Mouse (Mus musculus): Measurements from ENCODE around the gene Etv6. TPM values are rescaled to one million over a fixed set of nuclear protein-coding genes. Genes with fewer than 3 reads are reported as not detected.

Etv6 gene
- polyA plus RNA-seq, 1 experiment = 20.9 TPM

- TF ChIP-seq POLR2A (IDR thresholded peaks at IDR 0.05; ENCODE audit: borderline replicate concordance, extremely low read depth, low read depth, low read length) (no peak), CTCF (IDR thresholded peaks at IDR 0.05; ENCODE audit: insufficient read depth, low read length) (no peak)
- no peak for DNase-seq
- 86% methylated on average over 10 of the region's 10 CpGs for WGBS
- Histone ChIP-seq H3K4me3 (replicated peaks; ENCODE audit: extremely low read depth, low read depth, low read length) (no peak overlapping the region), H3K4me1 (ENCODE audit: control insufficient read depth, insufficient read depth, low read length) (peaks cover 3% of the 10 kb centered on the region; the same call in 1 of the 2 replicates)
Measured at GRCm38 (mm10) chr6:134053146-134053545, 17.6 kb downstream of the Etv6 start.

DNA sequence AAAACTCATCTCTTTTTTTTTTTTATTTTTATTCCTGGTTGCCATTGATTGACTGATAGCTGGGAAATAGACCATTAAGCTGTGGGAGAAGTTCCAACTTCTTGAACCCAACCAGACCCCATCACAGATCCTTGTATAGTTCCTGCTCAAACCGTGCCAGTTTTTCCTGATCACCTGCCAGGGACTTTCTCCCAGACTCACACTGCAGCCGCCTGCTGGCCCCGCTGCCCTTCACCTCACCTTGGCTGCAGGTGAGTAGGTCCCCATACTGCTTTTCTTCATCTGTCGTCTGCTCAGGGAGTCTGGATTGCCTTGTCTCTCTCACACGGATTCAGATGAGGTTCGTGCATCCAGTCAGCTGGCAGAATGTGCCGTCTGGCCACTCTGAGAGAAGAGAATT, 18.1 kb downstream of the Etv6 start:
- H3K4me3 ChIP-seq (replicated peaks; ENCODE audit: extremely low read depth, low read depth, low read length) = no peak overlapping the region
- TF ChIP-seq CTCF (IDR thresholded peaks at IDR 0.05; ENCODE audit: insufficient read depth, low read length) (no peak), POLR2A (IDR thresholded peaks at IDR 0.05; ENCODE audit: borderline replicate concordance, extremely low read depth, low read depth, low read length) (no peak)
- 50% methylated on average over 7 of the region's 7 CpGs for WGBS
- DNase-seq = no peak
- peaks cover 3% of the 10 kb centered on the region; the same call in 1 of the 2 replicates for H3K4me1 ChIP-seq (ENCODE audit: control insufficient read depth, insufficient read depth, low read length)

GRCm38 (mm10) chr6:134055588-134055987, 20.1 kb downstream of the Etv6 start:
- no peak overlapping the region for H3K4me3 ChIP-seq (replicated peaks; ENCODE audit: extremely low read depth, low read depth, low read length)
- H3K4me1 ChIP-seq (ENCODE audit: control insufficient read depth, insufficient read depth, low read length) = peaks cover 6% of the 10 kb centered on the region; the same call in 1 of the 2 replicates
- WGBS = 62% methylated on average over 7 of the region's 7 CpGs
- no peak for DNase-seq
- TF ChIP-seq POLR2A (IDR thresholded peaks at IDR 0.05; ENCODE audit: borderline replicate concordance, extremely low read depth, low read depth, low read length) (no peak), CTCF (IDR thresholded peaks at IDR 0.05; ENCODE audit: insufficient read depth, low read length) (no peak)

DNA sequence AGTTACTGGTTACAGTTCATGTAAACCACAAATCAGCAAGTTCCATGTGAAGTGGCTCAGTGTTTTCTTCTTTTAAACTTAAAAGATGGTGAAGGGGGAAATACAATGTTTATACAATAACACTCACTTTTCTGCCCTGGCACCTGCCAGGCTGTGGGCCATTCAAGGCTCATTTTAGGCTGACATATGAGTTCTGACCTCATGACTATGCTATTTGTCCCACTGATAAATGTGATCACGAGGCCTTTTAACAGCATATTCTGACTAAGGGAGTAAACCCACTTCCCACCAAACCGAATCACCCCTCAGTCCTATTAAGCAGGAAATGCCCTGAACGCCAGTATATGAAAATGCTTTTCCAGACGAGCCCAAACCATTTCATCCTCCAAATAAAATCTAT, 23.0 kb downstream of the Etv6 start:
- Histone ChIP-seq H3K4me3 (replicated peaks; ENCODE audit: extremely low read depth, low read depth, low read length) (no peak overlapping the region), H3K4me1 (ENCODE audit: control insufficient read depth, insufficient read depth, low read length) (peaks cover 13% of the 10 kb centered on the region)
- no peak for DNase-seq
- 62% methylated on average over 4 of the region's 4 CpGs for WGBS
- TF ChIP-seq CTCF (IDR thresholded peaks at IDR 0.05; ENCODE audit: insufficient read depth, low read length) = no peak
- TF ChIP-seq POLR2A (IDR thresholded peaks at IDR 0.05; ENCODE audit: borderline replicate concordance, extremely low read depth, low read depth, low read length) = no peak

DNA sequence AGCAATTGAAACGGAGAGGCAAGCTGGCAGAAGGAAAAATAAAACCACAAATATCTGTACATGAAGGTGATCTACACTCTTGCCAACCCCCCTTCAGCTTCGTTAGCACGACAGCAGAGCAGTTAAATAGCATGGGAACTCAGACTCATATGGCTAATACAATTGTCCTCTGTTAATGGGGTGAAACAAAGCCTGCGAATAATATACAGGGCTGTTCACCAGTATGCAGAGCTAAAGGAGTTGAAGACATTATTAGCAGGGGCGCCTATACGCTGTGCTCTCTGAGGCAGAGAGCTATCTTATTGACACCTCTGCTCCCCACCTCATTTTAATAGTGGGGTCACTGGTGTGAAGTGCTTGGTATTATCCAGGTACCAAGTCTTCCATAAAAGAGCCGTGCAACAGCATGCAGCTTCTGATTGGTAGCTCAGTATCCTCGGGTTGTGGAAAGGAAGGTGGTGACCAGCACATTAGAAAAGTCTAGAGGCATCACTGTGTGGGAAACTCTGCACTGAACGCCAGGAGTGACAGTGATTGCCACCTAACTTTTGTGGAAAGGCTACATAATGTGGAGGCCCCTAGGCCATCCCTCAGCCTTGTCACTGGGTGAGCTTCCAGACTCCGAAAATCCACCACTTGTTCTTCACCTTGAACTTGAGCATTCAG, 23.5 kb downstream of the Etv6 start:
- Histone ChIP-seq H3K4me1 (ENCODE audit: control insufficient read depth, insufficient read depth, low read length) (peaks cover 13% of the 10 kb centered on the region), H3K4me3 (replicated peaks; ENCODE audit: extremely low read depth, low read depth, low read length) (no peak overlapping the region)
- DNase-seq = no peak
- no peak for TF ChIP-seq POLR2A (IDR thresholded peaks at IDR 0.05; ENCODE audit: borderline replicate concordance, extremely low read depth, low read depth, low read length)
- TF ChIP-seq CTCF (IDR thresholded peaks at IDR 0.05; ENCODE audit: insufficient read depth, low read length) = no peak
- WGBS = 85% methylated on average over 10 of the region's 10 CpGs

DNA sequence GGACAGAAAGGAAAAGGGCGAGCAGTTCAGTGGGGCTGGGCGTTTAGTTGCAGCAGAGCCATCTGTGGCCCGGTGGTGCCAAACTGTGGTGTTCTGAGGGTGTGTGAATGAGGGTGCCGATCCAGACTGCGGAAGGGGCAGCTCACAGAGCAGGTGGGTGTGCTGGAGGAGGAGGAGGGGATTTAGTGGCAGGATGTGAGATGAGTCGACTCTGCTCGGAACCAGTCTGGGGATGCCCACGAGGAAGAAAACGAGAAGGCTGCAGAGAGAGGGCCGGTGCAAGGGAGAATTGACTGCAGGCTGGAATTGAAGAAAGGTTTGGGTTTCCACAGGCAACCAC, 24.0 kb downstream of the Etv6 start:
- no peak for DNase-seq
- Histone ChIP-seq H3K4me1 (ENCODE audit: control insufficient read depth, insufficient read depth, low read length) (peaks cover 13% of the 10 kb centered on the region), H3K4me3 (replicated peaks; ENCODE audit: extremely low read depth, low read depth, low read length) (no peak overlapping the region)
- WGBS = 75% methylated on average over 10 of the region's 10 CpGs
- TF ChIP-seq POLR2A (IDR thresholded peaks at IDR 0.05; ENCODE audit: borderline replicate concordance, extremely low read depth, low read depth, low read length) (no peak), CTCF (IDR thresholded peaks at IDR 0.05; ENCODE audit: insufficient read depth, low read length) (no peak)

DNA sequence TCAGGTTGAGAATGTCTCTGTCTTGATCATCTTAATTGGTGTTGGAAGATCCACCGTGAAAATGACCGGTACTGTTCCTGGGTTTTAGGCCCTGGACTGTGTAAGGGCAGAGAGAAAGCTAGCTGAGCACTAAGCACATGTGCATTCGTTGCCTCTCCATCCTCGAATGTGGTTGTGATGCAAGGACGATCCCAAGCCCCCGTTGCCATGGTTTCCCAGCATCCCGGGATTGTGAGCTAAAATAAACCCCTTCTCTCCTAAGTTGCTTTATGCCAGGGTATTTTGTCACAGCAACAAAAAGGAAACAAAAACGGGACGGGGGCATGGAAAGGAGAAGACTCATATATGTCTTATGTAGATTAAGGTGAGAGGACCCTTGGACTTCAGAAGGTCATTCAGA, 24.5 kb downstream of the Etv6 start:
- no peak for DNase-seq
- H3K4me1 ChIP-seq (ENCODE audit: control insufficient read depth, insufficient read depth, low read length) = peaks cover 17% of the 10 kb centered on the region
- H3K4me3 ChIP-seq (replicated peaks; ENCODE audit: extremely low read depth, low read depth, low read length) = no peak overlapping the region
- TF ChIP-seq POLR2A (IDR thresholded peaks at IDR 0.05; ENCODE audit: borderline replicate concordance, extremely low read depth, low read depth, low read length) (no peak), CTCF (IDR thresholded peaks at IDR 0.05; ENCODE audit: insufficient read depth, low read length) (no peak)
- 86% methylated on average over 9 of the region's 9 CpGs for WGBS

DNA sequence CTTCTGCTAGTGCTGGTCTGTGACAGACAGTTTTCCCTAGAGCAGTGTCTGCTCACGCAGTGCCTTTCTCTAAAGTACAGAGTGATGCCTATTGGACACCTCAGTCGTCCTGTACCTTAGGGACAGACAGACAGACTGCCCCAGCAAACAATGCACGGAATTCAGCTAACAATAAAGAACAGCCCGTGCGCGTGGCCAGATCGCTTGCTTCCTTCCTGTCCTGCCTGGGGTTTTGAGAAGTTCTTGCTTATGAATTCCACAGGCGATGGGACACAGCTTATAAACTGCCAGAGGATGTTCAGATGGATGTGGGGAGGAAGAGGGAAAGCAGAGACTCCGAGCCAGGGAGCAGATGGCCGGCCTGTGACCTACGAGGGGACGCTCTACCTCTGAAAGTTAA, 25.3 kb downstream of the Etv6 start:
- no peak for DNase-seq
- TF ChIP-seq CTCF (IDR thresholded peaks at IDR 0.05; ENCODE audit: insufficient read depth, low read length) (no peak), POLR2A (IDR thresholded peaks at IDR 0.05; ENCODE audit: borderline replicate concordance, extremely low read depth, low read depth, low read length) (no peak)
- H3K4me1 ChIP-seq (ENCODE audit: control insufficient read depth, insufficient read depth, low read length) = peaks cover 18% of the 10 kb centered on the region
- no peak overlapping the region for H3K4me3 ChIP-seq (replicated peaks; ENCODE audit: extremely low read depth, low read depth, low read length)
- 44% methylated on average over 12 of the region's 12 CpGs for WGBS

- DNase-seq = no peak
- 60% methylated on average over 11 of the region's 11 CpGs for whole genome bisulfite sequencing
- no peak for TF ChIP-seq CTCF (IDR thresholded peaks at IDR 0.05; ENCODE audit: insufficient read depth, low read length)
- no peak for TF ChIP-seq POLR2A (IDR thresholded peaks at IDR 0.05; ENCODE audit: borderline replicate concordance, extremely low read depth, low read depth, low read length)
- H3K4me3 ChIP-seq (replicated peaks; ENCODE audit: extremely low read depth, low read depth, low read length) = no peak overlapping the region
- H3K4me1 ChIP-seq (ENCODE audit: control insufficient read depth, insufficient read depth, low read length) = peaks cover 15% of the 10 kb centered on the region
Measured at GRCm38 (mm10) chr6:134065018-134065725, 29.7 kb downstream of the Etv6 start.

GRCm38 (mm10) chr6:134066112-134066511, 30.6 kb downstream of the Etv6 start:
- no peak for DNase-seq
- Histone ChIP-seq H3K4me1 (ENCODE audit: control insufficient read depth, insufficient read depth, low read length) (peaks cover 8% of the 10 kb centered on the region), H3K4me3 (replicated peaks; ENCODE audit: extremely low read depth, low read depth, low read length) (no peak overlapping the region)
- 52% methylated on average over 6 of the region's 6 CpGs for whole genome bisulfite sequencing
- TF ChIP-seq CTCF (IDR thresholded peaks at IDR 0.05; ENCODE audit: insufficient read depth, low read length) (no peak), POLR2A (IDR thresholded peaks at IDR 0.05; ENCODE audit: borderline replicate concordance, extremely low read depth, low read depth, low read length) (no peak)
